Mouse (Mus musculus): ENCODE results near the gene Ankrd45.

- TF ChIP-seq CTCF (IDR thresholded peaks at IDR 0.05; ENCODE audit: extremely low read depth, insufficient read depth, low read length) (peak; percentile 38; the same call in 1 of the 2 replicates), POLR2A (IDR thresholded peaks at IDR 0.05; ENCODE audit: extremely low read depth, insufficient read depth, low read length) (no peak)
Observed at GRCm38 (mm10) chr1:161214465-161214864, 72.0 kb downstream of the Ankrd45 start.
